Mouse (Mus musculus): ENCODE results near the gene Dbn1.

GRCm38 (mm10) chr13:55478036-55478435, 9.9 kb downstream of the Dbn1 start:
- TF ChIP-seq POLR2A (IDR thresholded peaks at IDR 0.05; ENCODE audit: borderline replicate concordance, low read depth, low read length), result no peak
- TF ChIP-seq CTCF (IDR thresholded peaks at IDR 0.05; ENCODE audit: low read depth, low read length), result peak; percentile 52; the same call in 1 of the 2 replicates

Data from bone marrow macrophage, adult 2 months (primary cell).